Mouse (Mus musculus): ENCODE data around the gene Mif. TPM values are rescaled to one million over a fixed set of nuclear protein-coding genes. Genes with fewer than 3 reads are reported as not detected.
"Not testable (repeated sequence)": the region's sequence is repeated elsewhere in the genome, so short reads cannot be mapped to it uniquely, and the experiment has no call there.

Mif gene
- polyA plus RNA-seq, 1 experiment from 2014 or later = 1,679 TPM

DNA sequence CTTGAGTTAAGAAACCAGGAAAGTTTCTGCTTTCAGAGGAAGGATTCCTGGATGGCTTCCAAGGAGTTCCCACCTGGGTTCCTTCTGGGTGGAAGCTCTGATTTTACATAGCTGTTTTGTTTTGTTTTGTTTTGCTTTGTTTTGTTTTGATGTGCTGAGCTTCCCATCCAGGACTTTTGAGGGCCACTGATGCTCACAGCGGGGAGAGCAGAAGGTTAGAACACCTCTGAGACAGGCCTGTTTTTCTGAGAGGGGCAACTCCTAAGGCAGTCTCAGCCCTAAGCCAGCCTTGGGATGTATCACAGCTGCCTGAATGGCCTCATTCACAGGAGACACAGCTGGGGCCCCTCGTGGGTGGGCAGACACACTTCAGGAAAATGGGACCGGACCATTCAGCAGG is 8.4 kb downstream of the Mif start:
- Histone ChIP-seq H3K27ac (replicated peaks) (peak overlapping the region; percentile 38; the same call in 1 of the 2 replicates), H3K36me3 (peaks cover 3% of the 10 kb centered on the region), H3K9me3 (no peaks in the 10 kb centered on the region; the same call in 1 of the 2 replicates), H3K4me2 (peak overlapping the region; percentile 7; the same call in 1 of the 2 replicates), H3K27me3 (no peaks in the 10 kb centered on the region), H3K9ac (0 out of 2 replicates have a peak overlapping the region, but pooled peaks have one; percentile 26), H3K4me3 (no peak overlapping the region), H3K4me1 (replicated peaks) (peaks cover 28% of the 10 kb centered on the region)
- 34% methylated on average over 3 of the region's 3 CpGs for WGBS
- ATAC-seq (ENCODE audit: low read depth) = no peak

DNA sequence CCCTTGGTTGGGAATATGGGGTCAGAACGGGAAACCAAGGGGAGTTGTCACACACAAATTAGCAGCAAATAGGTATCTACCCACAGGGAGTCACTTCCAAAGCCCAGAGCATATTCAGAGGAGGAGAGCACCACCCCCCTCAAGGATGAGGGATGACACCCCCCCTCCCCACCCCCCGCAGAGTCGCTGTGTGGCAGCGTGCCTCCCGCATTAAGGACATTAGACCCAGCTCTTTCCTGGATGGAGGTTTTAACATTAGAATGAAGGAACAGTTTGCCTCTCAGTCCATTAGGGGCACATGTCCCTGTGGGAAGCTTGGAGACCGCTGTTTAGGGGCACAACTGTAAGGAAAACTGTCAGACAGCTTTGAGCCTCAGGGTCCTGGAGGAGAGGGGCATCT is 9.0 kb downstream of the Mif start:
- Histone ChIP-seq H3K4me1 (replicated peaks) (peaks cover 28% of the 10 kb centered on the region), H3K36me3 (no peaks in the 10 kb centered on the region), H3K4me3 (no peak overlapping the region), H3K27me3 (no peaks in the 10 kb centered on the region), H3K9me3 (no peaks in the 10 kb centered on the region; the same call in 1 of the 2 replicates), H3K27ac (replicated peaks) (peak overlapping the region; percentile 38; the same call in 1 of the 2 replicates), H3K4me2 (peak overlapping the region; percentile 7; the same call in 1 of the 2 replicates), H3K9ac (no peak overlapping the region)
- no peak for ATAC-seq (ENCODE audit: low read depth)
- 3% methylated on average over 6 of the region's 6 CpGs for WGBS

DNA sequence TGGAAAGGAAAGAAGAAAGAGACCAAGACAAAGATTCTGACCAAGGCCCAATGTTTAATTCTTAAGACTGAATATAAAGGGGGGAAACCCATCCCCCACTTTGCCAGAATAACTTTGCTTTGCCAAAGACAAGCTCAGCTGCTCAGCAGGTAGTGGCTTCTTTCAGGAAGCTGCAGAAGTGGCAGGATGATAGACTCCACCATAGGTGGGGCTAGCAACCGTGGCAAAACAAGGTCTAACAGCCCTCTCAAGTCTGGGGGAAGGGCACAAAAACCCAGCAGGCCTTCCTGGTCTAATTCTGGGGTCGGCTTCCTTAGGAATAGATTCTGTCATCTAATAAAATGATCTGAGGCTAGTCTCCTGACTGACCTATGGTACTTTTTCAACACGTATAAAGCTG is 11.7 kb downstream of the Mif start:
- WGBS = 27% methylated on average over 3 of the region's 3 CpGs
- Histone ChIP-seq H3K4me1 (replicated peaks) (peaks cover 28% of the 10 kb centered on the region), H3K4me3 (no peak overlapping the region), H3K27me3 (no peaks in the 10 kb centered on the region), H3K9me3 (no peaks in the 10 kb centered on the region; the same call in 1 of the 2 replicates), H3K9ac (no peak overlapping the region), H3K36me3 (no peaks in the 10 kb centered on the region), H3K4me2 (no peak overlapping the region), H3K27ac (replicated peaks) (no peak overlapping the region)
- no peak for ATAC-seq (ENCODE audit: low read depth)

DNA sequence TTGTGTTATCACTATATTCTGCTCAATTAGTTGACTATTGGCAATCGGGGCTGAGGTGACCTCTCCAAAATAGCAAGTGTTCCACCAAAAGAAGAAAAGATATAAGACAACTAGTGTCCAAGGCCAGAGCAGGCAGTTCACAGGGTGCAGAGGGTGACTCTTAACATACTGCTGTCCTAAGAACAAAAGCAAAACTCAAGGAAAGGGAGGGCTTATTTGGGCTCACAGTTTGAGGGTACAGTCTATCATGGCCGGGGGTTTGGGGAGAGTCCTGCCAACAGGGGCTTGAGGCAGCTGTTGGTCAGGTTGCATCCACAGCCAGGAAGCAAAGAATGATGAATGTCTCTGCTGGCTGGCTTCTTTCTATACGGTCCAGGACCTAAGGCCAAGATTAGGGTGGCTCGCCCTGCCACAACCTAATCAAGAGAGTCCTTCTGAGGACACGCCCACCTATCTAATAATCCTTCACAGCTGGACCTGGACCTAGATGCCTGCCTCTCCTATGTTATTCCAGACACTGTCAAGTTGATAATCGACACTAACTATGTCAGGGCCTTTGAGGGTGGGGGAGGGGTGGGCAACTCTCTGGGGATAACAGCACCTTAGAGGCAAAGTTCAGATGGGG is 14.6 kb downstream of the Mif start:
- no peaks in the 10 kb centered on the region for H3K27me3 ChIP-seq

DNA sequence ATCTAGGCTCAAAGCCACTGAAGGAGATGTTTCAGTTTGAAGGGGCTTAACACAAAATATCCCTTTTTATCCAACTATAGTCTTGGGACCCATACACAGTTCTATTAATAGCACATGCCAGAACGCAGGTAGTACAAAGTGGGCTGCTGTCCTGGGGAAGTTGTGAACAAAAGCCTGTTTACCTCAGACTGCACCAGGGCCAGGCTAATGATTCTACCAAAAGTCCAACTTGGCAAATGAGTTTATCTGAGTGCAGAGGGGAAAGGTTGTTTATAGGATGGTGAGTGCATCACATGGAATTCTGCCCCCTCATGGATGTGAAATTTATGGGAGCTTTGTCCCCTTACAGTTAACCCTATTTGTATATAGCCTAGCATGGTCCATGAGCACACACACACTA is 15.2 kb downstream of the Mif start:
- no peak for ATAC-seq (ENCODE audit: low read depth)
- WGBS = 80% methylated on average over 1 of the region's 1 CpGs
- no peaks in the 10 kb centered on the region for H3K9me3 ChIP-seq
- H3K4me2 ChIP-seq = no peak overlapping the region
- no peaks in the 10 kb centered on the region for H3K36me3 ChIP-seq
- no peak overlapping the region for H3K27ac ChIP-seq (replicated peaks)
- no peaks in the 10 kb centered on the region for H3K27me3 ChIP-seq
- H3K4me1 ChIP-seq (replicated peaks) = peaks cover 14% of the 10 kb centered on the region
- no peak overlapping the region for H3K4me3 ChIP-seq
- no peak overlapping the region for H3K9ac ChIP-seq

More for the DNA sequence above, 14.6 kb downstream of the Mif start:
- Histone ChIP-seq H3K9me3 (no peaks in the 10 kb centered on the region), H3K9ac (no peak overlapping the region), H3K27ac (replicated peaks) (no peak overlapping the region), H3K4me2 (no peak overlapping the region), H3K4me1 (replicated peaks) (peaks cover 14% of the 10 kb centered on the region), H3K36me3 (no peaks in the 10 kb centered on the region), H3K4me3 (no peak overlapping the region)
- WGBS = 79% methylated on average over 6 of the region's 6 CpGs
- ATAC-seq (ENCODE audit: low read depth) = no peak

DNA sequence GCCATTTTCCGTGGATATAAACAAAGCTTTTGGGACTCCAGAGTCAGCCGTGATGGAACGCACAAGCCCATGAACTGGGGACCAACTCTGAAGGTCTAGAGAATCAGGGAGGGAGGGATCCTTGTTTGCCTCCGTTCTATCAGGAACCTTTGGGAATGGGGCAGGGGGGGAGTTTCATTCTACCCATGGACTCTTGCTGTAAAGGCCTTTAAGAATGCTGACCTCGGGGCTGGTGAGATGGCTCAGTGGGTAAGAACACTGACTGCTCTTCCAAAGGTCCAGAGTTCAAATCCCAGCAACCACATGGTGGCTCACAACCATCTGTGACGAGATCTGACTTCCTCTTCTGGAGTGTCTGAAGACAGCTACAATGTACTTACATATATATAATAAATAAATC is 16.1 kb downstream of the Mif start:
- not testable (repeated sequence) for H3K27ac ChIP-seq (replicated peaks); H3K9me3 ChIP-seq; H3K4me1 ChIP-seq (replicated peaks); H3K36me3 ChIP-seq; H3K9ac ChIP-seq; H3K4me3 ChIP-seq; H3K4me2 ChIP-seq; ATAC-seq (ENCODE audit: low read depth); H3K27me3 ChIP-seq
- 83% methylated on average over 6 of the region's 6 CpGs for WGBS

DNA sequence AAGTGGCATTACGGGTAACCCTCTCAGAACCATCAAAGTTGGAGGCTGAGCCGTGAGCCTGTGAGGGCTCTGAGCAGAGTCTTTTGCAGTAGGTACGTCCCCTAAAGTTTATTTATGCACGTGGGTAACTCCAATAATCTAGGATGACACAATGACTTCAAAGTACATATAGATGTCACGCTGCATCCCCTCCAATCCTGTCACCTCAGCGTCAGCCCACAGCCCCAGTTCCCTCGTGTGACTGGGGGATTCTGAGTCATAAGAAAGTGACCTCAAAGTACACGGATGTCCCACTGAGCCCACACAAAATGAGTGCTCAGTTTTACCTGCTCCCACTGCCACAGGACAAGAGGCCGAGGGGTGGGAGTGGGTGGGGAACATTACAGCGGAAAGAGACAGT is 20.9 kb downstream of the Mif start:
- 91% methylated on average over 10 of the region's 10 CpGs for WGBS
- Histone ChIP-seq H3K9me3 (no peaks in the 10 kb centered on the region), H3K4me1 (replicated peaks) (peaks cover 34% of the 10 kb centered on the region), H3K4me2 (no peak overlapping the region), H3K27me3 (peaks cover 14% of the 10 kb centered on the region), H3K36me3 (no peaks in the 10 kb centered on the region), H3K27ac (replicated peaks) (no peak overlapping the region), H3K9ac (no peak overlapping the region), H3K4me3 (no peak overlapping the region)
- ATAC-seq (ENCODE audit: low read depth) = no peak

DNA sequence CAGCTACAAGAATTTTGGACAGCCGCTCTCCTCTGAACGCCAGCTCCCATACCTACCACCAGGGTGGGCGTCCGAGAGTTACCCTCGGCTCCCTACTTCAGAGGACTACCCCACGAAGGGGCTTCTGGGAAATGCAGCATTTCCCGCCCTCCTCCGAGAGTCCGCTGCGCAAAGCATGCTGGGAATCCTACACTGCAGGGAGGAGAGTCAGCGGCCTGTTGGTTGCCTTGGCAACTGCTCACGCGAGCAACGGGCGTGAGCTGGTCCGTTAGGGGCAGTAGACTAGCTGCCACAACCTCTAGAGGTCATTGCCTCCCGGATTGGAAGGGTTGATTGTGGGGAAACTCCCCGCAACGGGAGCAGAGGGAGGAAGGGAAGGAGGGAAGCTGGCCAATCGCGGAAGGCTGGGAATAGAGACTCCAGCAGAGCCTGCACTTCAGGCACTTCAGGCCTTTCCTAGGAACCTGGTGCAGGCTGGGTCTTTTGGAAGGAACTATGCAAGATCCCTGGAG is 22.7 kb downstream of the Mif start, which contains the start of gene Gstt2:
TSS of gene Gstt2 (minus strand) at position 177 of the 512 bp plus-strand sequence.
- peak within 1 kb of the TSS; percentile 48 for H3K4me3 ChIP-seq
- no peaks in the 10 kb centered on the region for H3K9me3 ChIP-seq
- WGBS = 0% methylated on average over 21 of the region's 21 CpGs
- H3K4me2 ChIP-seq = peak within 1 kb of the TSS; percentile 59
- peak within 1 kb of the TSS; percentile 72 for H3K27ac ChIP-seq (replicated peaks)
- ATAC-seq (ENCODE audit: low read depth) = peak; percentile 87
- peaks cover 43% of the 10 kb centered on the region for H3K4me1 ChIP-seq (replicated peaks)
- peaks cover 32% of the 10 kb centered on the region for H3K27me3 ChIP-seq
- no peaks in the 10 kb centered on the region for H3K36me3 ChIP-seq
- peak within 1 kb of the TSS; percentile 58 for H3K9ac ChIP-seq

DNA sequence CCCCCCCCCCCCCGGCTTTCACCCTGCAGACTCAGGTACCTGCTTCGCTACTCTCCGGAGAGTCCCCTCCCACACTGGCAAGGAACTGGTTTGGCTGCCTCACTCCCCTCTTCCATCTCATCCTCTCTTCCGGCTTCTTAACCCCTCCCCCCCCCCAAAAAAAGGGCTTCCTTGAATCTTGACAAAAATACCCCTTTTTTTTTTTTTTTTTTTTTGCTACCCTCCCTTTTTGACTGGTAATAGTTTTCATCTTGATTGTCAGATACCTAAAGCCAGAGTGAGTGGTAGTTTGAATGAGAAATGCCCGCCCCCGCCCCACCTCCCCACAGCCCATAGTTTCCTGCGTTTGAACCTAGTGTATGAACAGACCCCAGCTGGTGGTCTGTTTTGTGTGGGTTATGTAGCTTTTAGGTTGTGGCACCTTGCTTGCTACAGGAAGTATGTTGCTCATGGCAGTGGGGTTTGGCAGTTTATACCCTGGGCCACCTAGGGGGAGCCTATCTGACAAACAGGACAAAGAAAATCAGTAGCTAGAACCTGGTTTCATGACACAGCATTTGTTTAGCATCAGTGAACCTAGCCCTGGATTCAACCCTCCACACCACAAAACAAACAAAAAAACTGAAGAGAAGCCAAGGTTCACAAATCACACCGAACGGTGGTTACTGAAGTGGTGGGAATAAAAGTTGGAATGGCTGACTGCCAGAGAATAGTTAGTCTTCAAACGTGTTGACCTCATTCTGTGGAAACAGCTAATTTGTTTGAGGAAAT is 24.1 kb downstream of the Mif start:
- no peak overlapping the region for H3K27ac ChIP-seq (replicated peaks)
- no peaks in the 10 kb centered on the region for H3K9me3 ChIP-seq
- peak overlapping the region; percentile 25; the same call in 1 of the 2 replicates for H3K4me3 ChIP-seq
- H3K36me3 ChIP-seq = no peaks in the 10 kb centered on the region
- peaks cover 33% of the 10 kb centered on the region for H3K27me3 ChIP-seq
- no peak for ATAC-seq (ENCODE audit: low read depth)
- 28% methylated on average over 7 of the region's 10 CpGs for WGBS
- peak overlapping the region; percentile 43; the same call in 1 of the 2 replicates for H3K9ac ChIP-seq
- H3K4me1 ChIP-seq (replicated peaks) = peaks cover 43% of the 10 kb centered on the region
- peak overlapping the region; percentile 63 for H3K4me2 ChIP-seq

DNA sequence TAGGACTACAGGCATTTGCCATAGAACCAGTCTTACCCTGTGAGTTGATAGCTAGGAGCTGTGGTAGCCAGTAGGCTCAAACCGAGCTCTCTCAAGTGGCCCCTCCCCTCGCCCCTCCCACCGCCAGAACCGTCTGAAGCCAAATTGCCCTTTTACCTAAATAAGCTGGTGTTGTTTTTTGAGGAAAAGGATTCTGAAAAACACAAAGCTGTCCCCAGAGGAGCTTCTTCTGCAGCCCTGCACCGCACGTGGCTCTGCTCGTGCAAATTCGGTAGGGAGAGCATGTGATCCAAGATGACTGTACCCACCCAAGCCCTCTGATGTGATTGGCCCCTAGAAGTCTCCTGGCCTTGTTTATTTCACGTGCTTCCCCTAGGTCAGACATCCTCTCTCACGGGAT is 24.7 kb downstream of the Mif start:
- Histone ChIP-seq H3K4me3 (peak overlapping the region; percentile 25), H3K9me3 (no peaks in the 10 kb centered on the region), H3K27me3 (peaks cover 33% of the 10 kb centered on the region), H3K36me3 (no peaks in the 10 kb centered on the region), H3K27ac (replicated peaks) (no peak overlapping the region), H3K9ac (peak overlapping the region; percentile 43; the same call in 1 of the 2 replicates), H3K4me1 (replicated peaks) (peaks cover 43% of the 10 kb centered on the region), H3K4me2 (peak overlapping the region; percentile 63)
- ATAC-seq (ENCODE audit: low read depth) = no peak
- WGBS = 2% methylated on average over 9 of the region's 10 CpGs

DNA sequence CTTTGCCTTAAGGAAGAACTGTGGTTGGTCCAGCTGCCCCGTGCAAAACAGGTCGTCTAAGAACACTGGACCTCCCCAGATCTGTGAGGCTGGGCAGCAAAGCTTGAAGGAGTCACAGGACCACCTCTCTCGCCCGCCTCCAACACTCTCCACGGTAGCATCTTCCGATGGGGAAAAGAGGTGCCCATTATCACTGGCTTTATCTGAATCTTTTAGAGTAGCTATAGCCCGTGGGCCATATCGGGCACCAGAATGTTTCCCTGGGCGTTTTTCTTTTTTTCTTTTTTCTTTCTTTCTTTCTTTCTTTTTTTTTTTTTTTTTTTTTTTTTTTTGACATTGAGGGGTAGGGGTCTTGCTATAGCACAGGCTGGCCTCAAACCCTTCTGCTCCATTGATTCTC is 25.3 kb downstream of the Mif start:
- no peak overlapping the region for H3K27ac ChIP-seq (replicated peaks)
- no peaks in the 10 kb centered on the region for H3K36me3 ChIP-seq
- peak overlapping the region; percentile 56 for H3K9ac ChIP-seq
- ATAC-seq (ENCODE audit: low read depth) = no peak
- 10% methylated on average over 9 of the region's 9 CpGs for WGBS
- peaks cover 43% of the 10 kb centered on the region for H3K4me1 ChIP-seq (replicated peaks)
- H3K4me2 ChIP-seq = peak overlapping the region; percentile 63
- no peaks in the 10 kb centered on the region for H3K9me3 ChIP-seq
- peak overlapping the region; percentile 34 for H3K4me3 ChIP-seq
- peaks cover 33% of the 10 kb centered on the region for H3K27me3 ChIP-seq

DNA sequence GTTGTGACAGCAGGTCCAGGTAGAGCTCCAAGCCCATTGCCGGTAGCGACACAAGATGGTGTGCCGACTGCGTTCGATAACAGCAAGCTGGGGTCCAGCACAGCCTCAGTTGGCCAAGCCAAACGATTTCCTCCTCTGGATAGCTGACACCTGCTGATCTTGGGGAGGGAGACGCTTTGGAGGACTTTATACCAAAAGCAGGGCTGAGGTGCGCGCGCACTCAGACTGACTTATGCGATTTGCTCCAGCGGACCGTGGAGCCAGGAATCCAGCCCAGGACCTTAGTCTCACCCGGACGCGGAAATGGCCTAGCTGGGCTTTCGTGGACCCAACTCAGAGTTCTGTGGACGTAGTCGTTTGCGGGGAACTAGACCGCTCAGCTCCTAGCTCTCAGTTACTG is 25.8 kb downstream of the Mif start:
- peak overlapping the region; percentile 63 for H3K4me2 ChIP-seq
- peaks cover 33% of the 10 kb centered on the region for H3K27me3 ChIP-seq
- H3K9me3 ChIP-seq = no peaks in the 10 kb centered on the region
- 2% methylated on average over 21 of the region's 21 CpGs for WGBS
- H3K27ac ChIP-seq (replicated peaks) = no peak overlapping the region
- H3K36me3 ChIP-seq = no peaks in the 10 kb centered on the region
- peaks cover 43% of the 10 kb centered on the region for H3K4me1 ChIP-seq (replicated peaks)
- no peak for ATAC-seq (ENCODE audit: low read depth)
- peak overlapping the region; percentile 34 for H3K4me3 ChIP-seq
- H3K9ac ChIP-seq = peak overlapping the region; percentile 56

All from neural tube, embryonic 13.5 days (tissue).